Mouse (Mus musculus) granulocyte monocyte progenitor cell, adult 5-6 weeks (primary cell): ENCODE data around the gene Aste1. TPM values are rescaled to one million over a fixed set of nuclear protein-coding genes. Genes with fewer than 3 reads are reported as not detected.

Experiments used
- total RNA-seq, 2 experiments: library from RNA; stranded (forward) in 1 of 2; stranded (reverse) in 1 of 2; fragments of 200-712, 200-1000 nt in 1 of 2; fragments of >200 nt in 1 of 2; fragmentation: Nextera tagmentation in 1 of 2; gene quantifications; 2 replicates each; pipeline ENCODE4 v1.2.3; 2014 to 2017

Gene Aste1
- total RNA-seq, 2 experiments from 2014 or later: 17.6 to 18.5 TPM

Other genes with a start within 250 kb of the Aste1 start
- gene Nek11, start 132 bp downstream of the Aste1 start, total RNA-seq (2014; fragmentation: Nextera tagmentation): not detected in 2 replicates
- gene Nek11, start 132 bp downstream of the Aste1 start, total RNA-seq (2017): not detected in 2 replicates
- 14.9 and 19.6 TPM in 2 replicates for gene Atp2c1, start 131.9 kb downstream of the Aste1 start, total RNA-seq (2014; fragmentation: Nextera tagmentation)
- gene Atp2c1, start 131.9 kb downstream of the Aste1 start, total RNA-seq (2017): 47.3 and 65.1 TPM in 2 replicates
- gene Pik3r4, start 247.6 kb downstream of the Aste1 start, total RNA-seq (2014; fragmentation: Nextera tagmentation): 31.6 and 47.0 TPM in 2 replicates
- gene Pik3r4, start 247.6 kb downstream of the Aste1 start, total RNA-seq (2017): 24.3 and 30.2 TPM in 2 replicates